Mouse (Mus musculus) brain, embryonic 14.5 days (tissue): Measurements from ENCODE around the gene Fam89b.

Source experiments
- CTCF ChIP-seq: fragments of 200-500 bp; IDR thresholded peaks from 2 replicates; pipeline ENCODE4 v1.5.1; 2012; ENCODE audit warnings: inconsistent platforms, mild to moderate bottlenecking, moderate library complexity, borderline replicate concordance; ENCODE audit not compliant: insufficient read depth, insufficient read length; ENCODE audit errors: extremely low read depth
- POLR2A ChIP-seq: fragments of 200-500 bp; IDR thresholded peaks from 2 replicates; pipeline ENCODE4 v1.6.1; 2012; ENCODE audit warnings: mild to moderate bottlenecking, inconsistent platforms, borderline replicate concordance; ENCODE audit not compliant: poor library complexity, insufficient read depth, insufficient read length, severe bottlenecking; ENCODE audit errors: extremely low read depth

DNA sequence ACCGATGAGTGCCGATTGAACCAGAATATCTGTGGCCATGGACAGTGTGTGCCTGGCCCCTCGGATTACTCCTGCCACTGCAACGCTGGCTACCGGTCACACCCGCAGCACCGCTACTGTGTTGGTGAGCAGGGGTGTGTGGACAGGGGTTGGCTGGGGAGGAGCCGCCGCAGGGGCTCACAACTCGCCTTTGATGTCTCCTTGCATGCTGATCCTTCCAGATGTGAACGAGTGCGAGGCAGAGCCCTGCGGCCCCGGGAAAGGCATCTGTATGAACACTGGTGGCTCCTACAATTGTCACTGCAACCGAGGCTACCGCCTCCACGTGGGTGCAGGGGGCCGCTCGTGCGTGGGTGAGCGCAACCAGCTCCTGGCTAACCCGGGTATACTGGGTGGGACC lies 21.5 kb upstream of the Fam89b start:
- TF ChIP-seq CTCF (no peak), POLR2A (no peak)
